Mouse (Mus musculus) hindbrain, embryonic 15.5 days (tissue): ENCODE data around the gene Edar. TPM values are rescaled to one million over a fixed set of nuclear protein-coding genes. Genes with fewer than 3 reads are reported as not detected.
A peak's percentile ranks its signal among the peaks of the same experiment; 100 is the strongest.

Source experiments
- ATAC-seq: fragments of 200-750 bp; cut with Nextera tagmentation; 2 replicates; pipeline ENCODE4 v1.8.0; 2017; ENCODE audit warnings: low read depth, moderate number of reproducible peaks, moderate TSS enrichment; ENCODE audit not compliant: low FRiP score
- H3K27ac ChIP-seq: fragments of 300-500 bp; sonication (generic); replicated peaks from 2 replicates; pipeline ENCODE4 v1.5.1; 2015; ENCODE audit warnings: mild to moderate bottlenecking, inconsistent platforms
- H3K27me3 ChIP-seq: fragments of 300-500 bp; sonication (generic); 2 replicates; pipeline ENCODE4 v1.6.1; 2015; ENCODE audit warnings: control low read depth, inconsistent platforms
- H3K36me3 ChIP-seq: fragments of 300-500 bp; sonication (generic); 2 replicates; pipeline ENCODE4 v1.6.1; 2015; ENCODE audit warnings: control low read depth, inconsistent platforms
- H3K4me1 ChIP-seq: fragments of 300-500 bp; sonication (generic); replicated peaks from 2 replicates; pipeline ENCODE4 v1.6.1; 2015; ENCODE audit warnings: control low read depth, inconsistent platforms
- H3K4me2 ChIP-seq: fragments of 300-500 bp; sonication (generic); 2 replicates; pipeline ENCODE4 v1.6.1; 2015; ENCODE audit warnings: moderate library complexity, mild to moderate bottlenecking, inconsistent platforms
- H3K4me3 ChIP-seq: fragments of 300-500 bp; sonication (generic); 2 replicates; pipeline ENCODE4 v1.5.1; 2015; ENCODE audit warnings: mild to moderate bottlenecking, inconsistent platforms
- H3K9ac ChIP-seq: fragments of 300-500 bp; sonication (generic); 2 replicates; pipeline ENCODE4 v1.6.1; 2015; ENCODE audit warnings: inconsistent platforms
- H3K9me3 ChIP-seq: fragments of 300-500 bp; sonication (generic); 2 replicates; pipeline ENCODE4 v1.6.1; 2016; ENCODE audit warnings: control low read depth, inconsistent platforms
- WGBS: fragments of 180-500 bp; shearing (Covaris S2); methylation state at CpG from one replicate; pipeline ENCODE4 v1.1.7; 2015; 5-methylcytosine and 5-hydroxymethylcytosine counted together
- polyA plus RNA-seq: library from polyadenylated mRNA; unstranded; fragments of >200 nt; fragmentation: Nextera tagmentation; extraction: Ambion mirVana; gene quantifications from 2 replicates; pipeline ENCODE4 v1.2.1, GENCODE M21; 2015

Gene Edar
- polyA plus RNA-seq, 1 experiment from 2014 or later, result 0.05 TPM

DNA sequence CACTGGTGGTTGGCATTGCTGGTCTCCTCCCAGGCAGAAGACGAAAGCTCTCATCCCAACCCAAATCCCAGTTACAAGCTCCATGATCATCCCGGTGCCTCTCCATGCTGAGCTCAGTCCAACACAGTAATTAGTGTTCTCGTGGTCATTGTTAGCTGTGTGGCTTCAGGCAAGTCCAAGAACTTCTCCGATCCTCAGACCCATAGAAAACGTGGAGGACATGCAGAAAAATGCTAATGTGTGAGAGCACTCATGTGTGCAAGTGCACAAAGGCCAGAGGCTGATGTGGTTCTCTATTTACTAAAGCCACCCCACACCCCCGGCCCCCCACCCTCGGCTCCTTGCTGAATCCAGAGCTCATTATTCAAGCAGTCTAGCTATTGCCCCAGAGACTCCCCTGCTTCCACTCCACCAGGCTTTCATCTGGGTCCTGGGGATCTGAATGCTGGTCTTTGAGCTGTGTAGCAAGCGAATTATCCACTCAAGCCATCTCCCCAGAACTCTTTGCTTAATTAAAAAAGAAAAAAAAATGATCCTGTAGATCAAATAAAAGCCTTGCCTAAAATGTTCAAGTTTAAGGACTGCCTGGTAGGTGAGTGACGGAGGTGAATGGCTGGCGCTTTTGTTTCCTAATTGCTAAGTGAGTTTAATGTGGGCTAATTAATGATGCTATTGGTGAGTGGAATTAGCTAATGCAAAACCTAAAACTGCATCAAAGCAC, 2.7 kb downstream of the Edar start:
- H3K27me3 ChIP-seq, result no peaks in the 10 kb centered on the region

DNA sequence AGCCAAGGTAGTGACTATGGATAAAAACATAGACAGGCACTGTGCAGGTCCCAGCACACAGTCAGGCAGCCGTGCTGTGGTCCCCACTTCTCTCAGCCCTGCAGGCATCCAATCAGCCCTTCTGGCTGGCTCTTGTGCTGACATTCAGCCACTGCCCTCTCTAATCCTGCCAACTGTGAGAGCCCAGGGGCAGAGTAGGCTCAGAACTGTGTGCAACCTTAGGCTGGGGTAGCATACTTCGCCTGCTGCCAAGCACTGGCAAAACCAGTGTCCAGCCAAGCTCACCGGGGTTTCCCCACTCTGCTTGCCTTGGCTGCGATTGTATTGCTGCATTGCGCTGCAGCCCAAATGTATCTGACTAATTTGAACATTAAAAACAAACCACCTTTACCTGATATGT, 11.6 kb downstream of the Edar start:
- Histone ChIP-seq H3K9ac (no peak overlapping the region), H3K27ac (0 out of 2 replicates have a peak overlapping the region, but pooled peaks have one; percentile 22), H3K4me2 (no peak overlapping the region), H3K4me1 (0 out of 2 replicates have a peak, but pooled peaks cover 5% of the 10 kb centered on the region), H3K36me3 (no peaks in the 10 kb centered on the region), H3K27me3 (no peaks in the 10 kb centered on the region), H3K9me3 (no peaks in the 10 kb centered on the region), H3K4me3 (no peak overlapping the region)
- 68% methylated on average over 5 of the region's 5 CpGs for WGBS
- peak; percentile 85 for ATAC-seq

More for the DNA sequence above, 2.7 kb downstream of the Edar start:
- Histone ChIP-seq H3K4me2 (peak overlapping the region; percentile 41; the same call in 1 of the 2 replicates), H3K27ac (peak overlapping the region; percentile 41; the same call in 1 of the 2 replicates), H3K4me1 (peaks cover 12% of the 10 kb centered on the region), H3K9me3 (no peaks in the 10 kb centered on the region), H3K9ac (no peak overlapping the region), H3K4me3 (no peak overlapping the region), H3K36me3 (no peaks in the 10 kb centered on the region)
- ATAC-seq, result peak; percentile 52; the same call in 1 of the 2 replicates
- WGBS, result 31% methylated on average over 10 of the region's 10 CpGs

DNA sequence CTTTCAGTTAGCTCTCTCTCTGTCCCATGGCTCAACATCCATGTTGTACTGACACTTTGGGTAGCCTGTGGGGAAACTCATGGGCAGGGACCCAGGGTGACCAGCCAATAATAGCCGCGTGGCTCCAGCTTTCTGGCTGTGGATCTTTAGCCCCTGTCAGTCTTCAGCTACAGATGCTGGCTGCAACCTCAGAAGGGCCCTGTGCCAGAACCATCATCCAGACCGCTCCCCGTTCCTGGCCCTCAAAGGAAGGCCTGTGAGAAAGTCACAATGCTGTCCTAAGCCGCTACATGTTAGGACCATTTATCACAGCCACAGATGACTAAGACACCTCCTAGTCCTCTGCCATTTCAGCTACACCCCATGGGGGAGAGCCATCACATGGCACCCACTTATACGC, 12.0 kb downstream of the Edar start:
- Histone ChIP-seq H3K4me3 (no peak overlapping the region), H3K4me2 (no peak overlapping the region), H3K4me1 (0 out of 2 replicates have a peak, but pooled peaks cover 5% of the 10 kb centered on the region), H3K27me3 (no peaks in the 10 kb centered on the region), H3K36me3 (no peaks in the 10 kb centered on the region), H3K9me3 (no peaks in the 10 kb centered on the region), H3K9ac (no peak overlapping the region), H3K27ac (0 out of 2 replicates have a peak overlapping the region, but pooled peaks have one; percentile 22)
- WGBS, result 68% methylated on average over 6 of the region's 6 CpGs
- peak; percentile 71 for ATAC-seq

DNA sequence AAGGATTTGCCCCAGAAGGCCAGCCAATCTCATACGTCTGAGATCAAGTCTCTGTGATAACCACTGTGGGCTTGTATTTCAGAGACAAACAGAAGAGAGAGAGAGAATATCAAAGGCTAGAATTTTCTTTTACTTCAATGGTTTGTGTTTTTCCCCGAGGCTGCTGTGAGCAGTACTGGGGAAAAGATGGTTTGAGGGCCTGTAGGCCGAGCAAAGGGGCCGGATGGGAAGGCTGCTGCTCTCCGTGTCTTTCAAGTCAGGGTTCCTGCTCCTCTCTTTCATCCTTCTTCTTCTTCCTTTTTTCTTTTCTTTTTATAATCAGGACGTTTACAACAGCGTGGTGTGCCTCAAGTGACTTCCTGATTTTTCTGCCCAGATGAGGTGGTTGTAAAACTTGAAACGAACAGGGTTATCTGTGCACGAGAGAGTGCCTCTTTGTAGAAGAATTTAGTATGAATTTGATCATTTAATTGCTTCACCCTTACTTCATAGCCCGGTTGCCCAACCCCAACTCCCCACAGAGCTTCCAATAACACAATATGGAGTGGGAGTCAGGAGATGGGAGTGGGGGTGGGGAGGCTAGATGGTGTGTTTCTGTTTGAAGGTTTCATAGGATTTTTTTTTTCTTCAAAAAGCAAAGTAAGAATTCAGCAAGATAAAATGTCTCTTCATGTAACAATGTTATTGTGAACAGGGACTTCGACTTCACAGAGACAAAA, 16.0 kb downstream of the Edar start:
- ATAC-seq, result no peak
- Histone ChIP-seq H3K9ac (no peak overlapping the region), H3K27me3 (no peaks in the 10 kb centered on the region), H3K4me1 (0 out of 2 replicates have a peak, but pooled peaks cover 5% of the 10 kb centered on the region), H3K4me2 (no peak overlapping the region), H3K4me3 (no peak overlapping the region), H3K27ac (no peak overlapping the region), H3K36me3 (no peaks in the 10 kb centered on the region), H3K9me3 (no peaks in the 10 kb centered on the region)
- 66% methylated on average over 11 of the region's 11 CpGs for WGBS

DNA sequence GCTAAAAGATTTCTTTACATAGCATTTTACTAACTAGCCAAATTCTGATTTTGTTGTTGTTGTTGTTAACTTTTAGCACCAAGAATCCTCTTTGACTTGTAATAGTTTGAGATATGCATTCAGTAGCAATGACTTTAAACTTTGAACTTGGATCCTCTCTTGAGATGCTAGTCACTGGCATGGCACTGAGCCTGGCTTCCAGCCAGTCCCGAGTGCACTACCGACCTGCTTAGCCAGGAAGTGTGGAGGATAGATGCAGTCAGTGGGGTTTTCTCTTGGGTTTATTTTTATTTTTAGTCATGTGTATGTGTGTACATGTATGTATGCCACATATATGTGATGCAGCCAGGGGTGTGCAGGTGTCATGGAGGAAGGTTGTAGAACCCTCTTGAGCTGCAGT, 17.7 kb downstream of the Edar start:
- H3K27me3 ChIP-seq, result no peaks in the 10 kb centered on the region
- no peak overlapping the region for H3K4me3 ChIP-seq
- H3K4me2 ChIP-seq, result no peak overlapping the region
- no peak for ATAC-seq
- H3K4me1 ChIP-seq, result peaks cover under 1% of the 10 kb centered on the region; the same call in 1 of the 2 replicates
- H3K9me3 ChIP-seq, result no peaks in the 10 kb centered on the region
- H3K9ac ChIP-seq, result no peak overlapping the region
- no peaks in the 10 kb centered on the region for H3K36me3 ChIP-seq
- H3K27ac ChIP-seq, result no peak overlapping the region
- WGBS, result 55% methylated on average over 2 of the region's 2 CpGs

DNA sequence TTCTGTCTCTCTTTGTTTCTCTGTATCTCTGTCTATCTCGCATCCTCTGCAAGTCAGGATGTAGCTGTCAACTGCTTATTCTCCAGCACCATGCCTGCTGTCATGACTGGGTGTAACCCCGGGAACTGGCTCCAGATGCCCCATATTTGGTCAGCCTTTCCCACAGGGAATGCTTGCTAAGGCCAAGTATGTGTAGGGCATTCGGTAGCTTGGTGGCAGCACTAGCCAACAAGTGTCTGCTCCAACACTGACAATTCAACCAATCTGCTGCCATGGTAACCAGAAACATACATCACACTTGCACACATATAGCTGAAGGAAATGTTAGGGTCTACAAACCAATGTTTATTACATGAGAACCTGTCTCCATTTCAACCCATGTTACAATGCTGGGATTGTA, 21.8 kb downstream of the Edar start:
- H3K9me3 ChIP-seq, result no peaks in the 10 kb centered on the region
- 75% methylated on average over 3 of the region's 3 CpGs for WGBS
- ATAC-seq, result no peak; the same call in 1 of the 2 replicates
- no peak overlapping the region for H3K27ac ChIP-seq
- peaks cover 18% of the 10 kb centered on the region for H3K4me1 ChIP-seq
- no peak overlapping the region for H3K9ac ChIP-seq
- no peaks in the 10 kb centered on the region for H3K36me3 ChIP-seq
- H3K4me2 ChIP-seq, result no peak overlapping the region
- no peak overlapping the region for H3K4me3 ChIP-seq
- no peaks in the 10 kb centered on the region for H3K27me3 ChIP-seq

DNA sequence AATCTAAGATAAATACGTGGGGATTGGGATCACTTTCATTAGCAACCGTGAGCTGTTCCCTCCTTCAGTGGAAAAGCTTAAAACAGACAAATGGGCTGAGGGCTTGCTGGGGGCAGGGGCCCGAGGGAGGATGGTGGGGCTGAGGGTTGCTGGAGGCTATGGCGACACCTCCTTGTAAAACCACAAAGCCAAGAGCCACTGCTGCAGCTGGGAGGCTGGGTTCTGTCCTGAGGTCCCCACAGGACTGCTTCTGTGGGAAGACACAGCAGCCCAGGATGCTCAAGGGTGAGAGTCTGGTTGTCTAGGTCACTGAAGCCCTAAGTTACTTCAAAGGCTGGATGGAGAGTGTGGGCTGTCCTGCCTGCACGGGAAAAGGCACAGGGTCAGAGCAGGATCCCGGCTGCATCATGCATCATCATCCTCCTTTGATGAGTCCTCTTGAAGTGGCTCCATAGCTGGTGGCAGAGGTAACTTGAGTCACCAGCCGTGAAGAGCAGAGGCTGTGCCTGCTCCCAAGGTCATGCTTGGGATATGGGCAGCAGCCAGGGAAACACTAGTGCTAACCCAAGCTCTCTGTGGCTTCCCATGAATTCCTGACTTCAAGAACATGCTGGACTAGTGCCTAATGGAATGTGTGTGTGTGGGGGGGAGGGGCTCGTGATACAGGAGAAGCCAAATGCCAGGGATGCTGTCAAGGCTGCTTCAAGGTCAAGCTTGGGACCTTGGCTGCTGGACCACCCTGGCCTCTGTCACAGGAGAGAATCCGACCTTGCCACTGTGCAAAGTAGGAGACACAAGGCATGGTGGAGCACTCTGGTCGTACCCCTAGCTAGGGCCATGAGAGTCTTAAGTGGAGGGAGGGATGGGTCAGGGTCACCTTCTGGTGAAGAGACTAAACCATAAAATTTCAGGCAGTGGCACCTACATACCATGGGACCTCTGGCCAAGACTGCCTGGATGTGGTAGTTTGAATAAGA, 22.7 kb downstream of the Edar start:
- Histone ChIP-seq H3K36me3 (no peaks in the 10 kb centered on the region), H3K4me2 (peak overlapping the region; percentile 39), H3K27me3 (no peaks in the 10 kb centered on the region), H3K27ac (no peak overlapping the region), H3K9me3 (no peaks in the 10 kb centered on the region), H3K4me1 (peaks cover 18% of the 10 kb centered on the region), H3K9ac (no peak overlapping the region), H3K4me3 (no peak overlapping the region)
- WGBS, result 40% methylated on average over 10 of the region's 10 CpGs
- peak; percentile 50; the same call in 1 of the 2 replicates for ATAC-seq

DNA sequence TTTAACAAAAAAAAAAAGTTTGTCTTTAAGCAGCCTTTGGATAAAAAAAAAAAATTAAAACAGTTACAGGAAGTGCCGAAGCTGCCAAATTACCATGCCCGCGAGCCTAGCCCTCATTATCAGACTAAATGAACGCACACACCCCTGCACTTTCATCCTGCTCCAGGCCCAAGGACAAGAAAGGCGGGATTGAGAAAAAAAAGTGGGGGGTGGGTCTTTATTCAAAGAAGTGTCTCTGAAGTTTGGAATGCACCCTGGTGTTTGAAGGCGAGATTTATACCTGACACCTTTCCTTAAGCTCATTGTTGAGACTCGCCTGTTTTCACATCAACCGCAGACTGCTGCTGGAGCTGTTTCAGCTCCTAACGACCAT, 23.4 kb downstream of the Edar start:
- peak; percentile 35; the same call in 1 of the 2 replicates for ATAC-seq
- Histone ChIP-seq H3K27me3 (no peaks in the 10 kb centered on the region), H3K4me2 (peak overlapping the region; percentile 39), H3K4me3 (no peak overlapping the region), H3K4me1 (peaks cover 18% of the 10 kb centered on the region), H3K9me3 (no peaks in the 10 kb centered on the region), H3K9ac (no peak overlapping the region), H3K36me3 (no peaks in the 10 kb centered on the region), H3K27ac (no peak overlapping the region)
- 3% methylated on average over 9 of the region's 9 CpGs for WGBS

DNA sequence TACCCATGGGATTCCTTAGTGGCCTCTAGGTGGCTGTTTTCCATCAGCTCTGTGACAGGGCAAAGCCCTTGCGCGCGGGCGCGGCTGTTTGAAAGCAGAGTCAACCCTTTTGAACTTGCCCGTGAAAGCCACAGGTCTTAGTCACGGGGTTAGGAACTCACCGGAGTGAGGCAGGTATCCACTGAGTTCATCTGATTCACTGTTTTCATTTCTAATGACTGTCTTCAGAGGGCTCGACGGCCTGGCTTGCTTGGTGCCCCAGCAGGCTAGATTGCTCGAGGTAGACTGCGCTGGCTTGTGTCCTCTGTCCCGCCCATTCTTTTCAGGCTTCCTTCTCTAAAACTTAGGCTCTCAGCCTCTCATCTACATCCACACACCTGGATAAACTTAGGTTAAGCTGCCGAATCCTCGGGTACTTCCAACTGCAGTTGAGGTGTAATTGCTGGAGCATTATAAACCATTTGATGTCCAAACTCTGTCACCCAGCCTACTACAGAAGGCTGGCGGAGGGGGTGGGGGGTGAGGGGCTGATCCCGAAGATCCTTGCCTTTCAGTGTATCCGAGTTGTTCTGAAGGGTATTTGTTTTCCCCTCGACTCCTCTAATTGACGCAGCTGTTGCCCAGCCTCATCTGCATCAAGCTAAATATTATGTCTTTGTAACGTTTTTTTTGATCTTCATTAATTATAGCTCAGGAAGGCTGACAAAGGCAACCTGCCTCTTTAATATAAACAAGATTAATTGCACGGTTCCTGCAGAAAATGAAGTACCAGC, 24.0 kb downstream of the Edar start:
- peak overlapping the region; percentile 39 for H3K4me2 ChIP-seq
- no peaks in the 10 kb centered on the region for H3K27me3 ChIP-seq
- no peak for ATAC-seq
- H3K4me3 ChIP-seq, result no peak overlapping the region
- no peaks in the 10 kb centered on the region for H3K9me3 ChIP-seq
- H3K4me1 ChIP-seq, result peaks cover 18% of the 10 kb centered on the region
- no peaks in the 10 kb centered on the region for H3K36me3 ChIP-seq
- H3K9ac ChIP-seq, result no peak overlapping the region
- H3K27ac ChIP-seq, result no peak overlapping the region
- WGBS, result 7% methylated on average over 22 of the region's 22 CpGs

DNA sequence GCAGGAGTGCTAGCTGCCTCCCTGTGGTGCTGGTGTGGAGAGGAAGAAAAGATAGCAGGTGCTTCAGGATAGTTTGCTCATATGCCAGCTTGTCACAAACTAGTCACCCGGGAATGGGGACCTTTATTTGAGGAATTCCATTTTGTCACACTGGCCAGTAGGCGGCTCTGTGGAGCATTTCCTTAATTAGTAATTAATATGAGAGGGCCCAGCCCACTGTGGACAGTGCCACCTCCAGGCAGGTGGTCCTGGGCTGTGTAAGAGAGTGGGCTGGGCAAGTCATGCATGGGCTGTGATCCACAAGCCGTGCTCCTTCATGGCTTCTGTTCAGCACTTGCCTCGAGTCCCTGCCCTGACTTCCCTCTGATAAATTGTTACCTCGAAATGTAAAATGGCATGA, 26.7 kb downstream of the Edar start:
- H3K9ac ChIP-seq, result no peak overlapping the region
- H3K9me3 ChIP-seq, result no peaks in the 10 kb centered on the region
- no peak overlapping the region for H3K4me3 ChIP-seq
- no peak overlapping the region for H3K27ac ChIP-seq
- H3K36me3 ChIP-seq, result no peaks in the 10 kb centered on the region
- no peak overlapping the region for H3K4me2 ChIP-seq
- no peak for ATAC-seq
- 58% methylated on average over 5 of the region's 5 CpGs for WGBS
- no peaks in the 10 kb centered on the region for H3K27me3 ChIP-seq
- H3K4me1 ChIP-seq, result peaks cover 18% of the 10 kb centered on the region

DNA sequence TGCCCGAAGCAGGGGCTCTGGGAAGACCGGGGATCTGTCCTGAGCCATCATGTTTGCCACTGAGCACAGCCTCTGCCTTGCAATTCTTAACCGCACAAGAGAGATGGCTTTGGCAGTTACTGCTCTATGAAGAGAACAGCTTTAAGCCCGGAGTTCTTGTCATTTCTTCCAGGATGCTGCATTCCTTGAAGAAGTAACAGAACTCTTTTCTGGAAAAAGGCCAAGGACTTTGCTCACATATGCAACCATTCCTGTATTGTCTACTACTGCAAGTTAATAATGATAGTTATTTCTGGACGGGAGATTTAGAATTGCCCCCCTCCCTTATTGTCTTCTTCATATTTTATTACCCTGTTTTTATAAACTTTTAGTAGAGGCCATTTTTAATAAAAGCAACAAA, 30.8 kb downstream of the Edar start:
- no peaks in the 10 kb centered on the region for H3K27me3 ChIP-seq
- peaks cover 9% of the 10 kb centered on the region; the same call in 1 of the 2 replicates for H3K4me1 ChIP-seq
- no peak overlapping the region for H3K4me2 ChIP-seq
- 84% methylated on average over 5 of the region's 5 CpGs for WGBS
- no peak overlapping the region for H3K9ac ChIP-seq
- no peak overlapping the region for H3K4me3 ChIP-seq
- H3K27ac ChIP-seq, result no peak overlapping the region
- no peak for ATAC-seq
- no peaks in the 10 kb centered on the region for H3K9me3 ChIP-seq
- H3K36me3 ChIP-seq, result no peaks in the 10 kb centered on the region
